ENCODE assay signal across 7 mouse cellular contexts in genomic region chr10:9872143-9872542, GRCm38 (mm10). TPM values are rescaled to one million over a fixed set of nuclear protein-coding genes. Genes with fewer than 3 reads are reported as not detected.
A peak's percentile ranks its signal among the peaks of the same experiment; 100 is the strongest.
DNase-seq lines count a peak whose midpoint lies in the region; TF ChIP-seq lines count a peak whose summit lies in the region.

No protein-coding gene starts in this region.

- H3K9ac ChIP-seq in CH12.LX (ENCODE audit: insufficient read depth, low read depth), result no peak overlapping the region
- no peak overlapping the region for H3K9ac ChIP-seq in ES-E14 (ENCODE audit: insufficient read depth, low read depth, low read length, poor library complexity, severe bottlenecking)

- TF ChIP-seq POLR2A in CH12.LX (IDR thresholded peaks at IDR 0.05; ENCODE audit: low read depth, low read length), result no peak

- H3K36me3 ChIP-seq in CH12.LX (replicated peaks in 1 of 2; ENCODE audit: control insufficient read depth in 1 of 2, insufficient read depth in 1 of 2, low read length in 1 of 2) (peaks cover 0 to 34% of the 10 kb centered on the region in 2 experiments), ES-E14 (ENCODE audit: control insufficient read depth, insufficient read depth, low read length, poor library complexity, severe bottlenecking) (no peaks in the 10 kb centered on the region)

- H3K27ac ChIP-seq in CH12.LX (ENCODE audit: insufficient read depth, low read depth) (no peak overlapping the region), ES-E14 (ENCODE audit: insufficient read depth, low read depth, low read length, poor library complexity, severe bottlenecking) (no peak overlapping the region)

- H3K9me3 ChIP-seq in CH12.LX (replicated peaks; ENCODE audit: low read length) (no peaks in the 10 kb centered on the region), ES-E14 (ENCODE audit: control insufficient read depth, insufficient read depth, low read depth, low read length) (no peaks in the 10 kb centered on the region)

- peak; percentile 56 for TF ChIP-seq RAD21 in CH12.LX (IDR thresholded peaks at IDR 0.05; ENCODE audit: low read depth, low read length)

- no peak for TF ChIP-seq EP300 in CH12.LX (IDR thresholded peaks at IDR 0.05; ENCODE audit: low read length)

- no peaks in the 10 kb centered on the region for H3K27me3 ChIP-seq in CH12.LX (replicated peaks)

- no peaks in the 10 kb centered on the region for H3K79me2 ChIP-seq in CH12.LX (replicated peaks; ENCODE audit: control insufficient read depth, extremely low read depth, insufficient read depth, poor library complexity, severe bottlenecking)

- DNase-seq in kidney, adult 18-20 months, result peak; percentile 6
- no peak for DNase-seq in kidney, postnatal 14 days
- peak; percentile 19 for DNase-seq in CH12.LX (ENCODE audit: extremely low read depth)
- peak; percentile 6 for DNase-seq in ES-E14 (ENCODE audit: low read depth, low spot score)
- DNase-seq in induced T-regulatory cell, adult 2 months (ENCODE audit: low read depth), result peak; percentile 16
- no peak for DNase-seq in urinary bladder, postnatal 36 days (ENCODE audit: low spot score in 2 of 2)
- DNase-seq in adrenal gland, postnatal 25 days, result no peak

- H3K4me2 ChIP-seq in CH12.LX (ENCODE audit: insufficient read depth, low read depth, poor library complexity, severe bottlenecking), result no peak overlapping the region

- dilution Hi-C loops in CH12.LX (cut with MboI; ENCODE audit: extremely low pct_ligation_motif_present, extremely low pct_unique_long_range_greater_than_20kb, low sequenced_read_pairs), result no loop called here

- H3K4me1 ChIP-seq in CH12.LX (ENCODE audit: control insufficient read depth in 1 of 2, insufficient read depth in 2 of 2) (peaks cover 0 to 6% of the 10 kb centered on the region in 2 experiments; a peak in 1 of 4 replicates), ES-E14 (ENCODE audit: control insufficient read depth in 2 of 2, insufficient read depth in 2 of 2, low read length in 2 of 2, poor library complexity in 1 of 2) (no peaks in the 10 kb centered on the region)

- in situ Hi-C loops in CH12.LX (cut with MboI; ENCODE audit: low pct_ligation_motif_present, low pct_unique_long_range_greater_than_20kb, low sequenced_read_pairs), result no loop called here
- in situ Hi-C loops in ES-E14 (cut with MboI; ENCODE audit: low sequenced_read_pairs in 2 of 2, unreplicated experiment in 2 of 2), result no loop called here

- TF ChIP-seq CTCF in CH12.LX (conservative IDR thresholded peaks at IDR 0.05 in 1 of 2, IDR thresholded peaks at IDR 0.05 in 1 of 2; ENCODE audit: low read depth in 2 of 2, low read length in 2 of 2), result peak in 1 of 2 experiments; percentile 53; a peak in 2 of 4 replicates

- H3K4me3 ChIP-seq in CH12.LX (replicated peaks in 1 of 3; ENCODE audit: low read depth in 2 of 3, low read length in 2 of 3, poor library complexity in 1 of 3) (no peak overlapping the region), ES-E14 (ENCODE audit: insufficient read depth in 1 of 2, low read depth in 1 of 2, low read length in 2 of 2, poor library complexity in 1 of 2, severe bottlenecking in 1 of 2) (no peak overlapping the region)

TF ChIP-seq in CH12.LX, 34 proteins besides CTCF, POLR2A, EP300 and RAD21:
- no peak for TF ChIP-seq E2F4 (IDR thresholded peaks at IDR 0.05; ENCODE audit: insufficient replicate concordance, low read depth, low read length)
- TF ChIP-seq SMC3 (IDR thresholded peaks at IDR 0.05; ENCODE audit: low read depth, low read length), result peak; percentile 20; the same call in 1 of the 2 replicates

TF ChIP-seq in ES-E14, 5 proteins besides CTCF, POLR2A, EP300 and RAD21:
- TF ChIP-seq ZC3H11A (IDR thresholded peaks at IDR 0.05; ENCODE audit: borderline replicate concordance, low read depth, low read length) (no peak), CHD2 (IDR thresholded peaks at IDR 0.05; ENCODE audit: low read depth, low read length) (no peak), MAFK (IDR thresholded peaks at IDR 0.05; ENCODE audit: insufficient read depth, low read depth, low read length) (no peak), ZNF384 (IDR thresholded peaks at IDR 0.05; ENCODE audit: low read depth, low read length) (no peak), HCFC1 (IDR thresholded peaks at IDR 0.05; ENCODE audit: borderline replicate concordance, insufficient read depth, low read length) (no peak)

RNA-seq across cellular contexts. Expression of gene Stxbp5, which starts 28.7 kb away (rescaled TPM):
- 11.2 and 11.8 TPM in 2 replicates for total RNA-seq in CH12.LX (2012; rRNA removed)
- 9.8 and 10.8 TPM in 2 replicates for total RNA-seq in CH12.LX (2014; rRNA removed)
- polyA plus RNA-seq in CH12.LX (2012; ENCODE audit: insufficient read length, low read depth), result 17.0 and 20.1 TPM in 2 replicates
- total RNA-seq in ES-E14 (2012; rRNA removed), result 4.2 and 4.4 TPM in 2 replicates
- total RNA-seq in adrenal gland, postnatal 25 days (2021), result 41.2 and 42.6 TPM in 2 replicates

Comparison
In these comparisons a context has a peak if more than half of its experiments do, and no peak if none do; other contexts are left out.
1. DNase-seq: peak in kidney, adult 18-20 months (single experiment), CH12.LX (single experiment), ES-E14 (single experiment) and induced T-regulatory cell, adult 2 months (single experiment); none in kidney, postnatal 14 days (single experiment), urinary bladder, postnatal 36 days (0 of 2) and adrenal gland, postnatal 25 days (single experiment).